Comparison of ENCODE assay signal across 8 mouse cellular contexts in the genomic region with DNA sequence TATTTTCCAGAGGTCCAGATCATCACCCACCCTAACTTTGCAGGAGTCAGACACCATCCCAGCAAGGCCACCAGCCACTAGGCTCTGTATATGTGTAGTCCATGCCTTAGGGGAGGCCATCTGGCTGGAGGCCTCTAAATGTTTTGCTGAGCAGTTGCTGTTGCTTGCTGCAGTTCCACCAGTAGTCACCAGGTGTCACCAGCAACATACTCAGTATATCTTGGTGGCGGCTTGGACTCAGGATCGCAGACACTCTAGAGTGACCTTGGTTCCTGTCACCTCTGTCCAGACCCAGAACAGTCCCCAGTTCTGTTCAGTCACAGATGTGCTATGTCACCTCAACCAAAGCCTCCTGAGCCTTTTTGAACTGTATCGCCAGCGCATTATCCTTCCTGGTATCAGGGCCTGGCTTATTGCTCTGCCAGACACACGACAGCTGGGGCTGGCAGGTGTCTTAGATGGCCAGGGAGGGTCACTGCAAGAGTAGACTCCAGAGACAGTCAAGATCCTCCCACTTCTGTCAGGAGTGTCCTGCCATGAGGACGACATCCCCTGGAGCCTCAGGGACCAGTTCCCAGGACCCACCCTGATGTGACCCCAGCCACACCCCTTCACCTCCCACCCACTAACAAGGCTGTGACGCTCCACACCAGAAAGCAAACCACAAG. TPM values are rescaled to one million over a fixed set of nuclear protein-coding genes. Genes with fewer than 3 reads are reported as not detected.
DNase-seq lines count a peak whose midpoint lies in the region; ATAC-seq and TF ChIP-seq lines count a peak whose summit lies in the region.

No protein-coding gene starts in this region.

- H3K4me1 ChIP-seq in forebrain, embryonic 12.5 days = peaks cover 13% of the 10 kb centered on the region; the same call in 1 of the 2 replicates
- H3K4me1 ChIP-seq in heart, postnatal 0 days (ENCODE audit: control insufficient read depth, insufficient read depth) = peaks cover 3% of the 10 kb centered on the region; the same call in 1 of the 2 replicates
- 0 out of 2 replicates have a peak, but pooled peaks cover 4% of the 10 kb centered on the region for H3K4me1 ChIP-seq in liver, embryonic 15.5 days (replicated peaks)
- H3K4me1 ChIP-seq in neural tube, embryonic 13.5 days (replicated peaks) = peaks cover 12% of the 10 kb centered on the region
- no peaks in the 10 kb centered on the region for H3K4me1 ChIP-seq in stomach, postnatal 0 days (replicated peaks; ENCODE audit: control insufficient read depth, insufficient read depth)

- WGBS in forebrain, embryonic 12.5 days = 65% methylated on average over 7 of the region's 7 CpGs
- 18% methylated on average over 7 of the region's 7 CpGs for WGBS in heart, postnatal 0 days
- WGBS in liver, embryonic 15.5 days (ENCODE audit: insufficient replicate concordance) = 52% methylated on average over 7 of the region's 7 CpGs
- 48% methylated on average over 7 of the region's 7 CpGs for WGBS in neural tube, embryonic 13.5 days
- 31% methylated on average over 7 of the region's 7 CpGs for WGBS in stomach, postnatal 0 days

- peak; percentile 59 for ATAC-seq in forebrain, embryonic 12.5 days (ENCODE audit: low FRiP score)
- ATAC-seq in heart, postnatal 0 days (ENCODE audit: insufficient read depth, low read depth) = peak; percentile 88
- peak; percentile 34 for ATAC-seq in liver, embryonic 15.5 days (ENCODE audit: insufficient read depth)
- peak; percentile 51; the same call in 1 of the 2 replicates for ATAC-seq in neural tube, embryonic 13.5 days (ENCODE audit: low read depth)
- ATAC-seq in stomach, postnatal 0 days (ENCODE audit: low FRiP score, low TSS enrichment) = peak; percentile 69

- H3K27me3 ChIP-seq in forebrain, embryonic 12.5 days = no peaks in the 10 kb centered on the region
- no peaks in the 10 kb centered on the region for H3K27me3 ChIP-seq in heart, postnatal 0 days (ENCODE audit: control insufficient read depth, insufficient read depth, low read length)
- no peaks in the 10 kb centered on the region for H3K27me3 ChIP-seq in liver, embryonic 15.5 days
- H3K27me3 ChIP-seq in neural tube, embryonic 13.5 days = no peaks in the 10 kb centered on the region
- H3K27me3 ChIP-seq in stomach, postnatal 0 days (ENCODE audit: control insufficient read depth, insufficient read depth, low read length) = no peaks in the 10 kb centered on the region

- H3K4me2 ChIP-seq in forebrain, embryonic 12.5 days = no peak overlapping the region
- no peak overlapping the region for H3K4me2 ChIP-seq in heart, postnatal 0 days (ENCODE audit: low read depth, low read length)
- H3K4me2 ChIP-seq in liver, embryonic 15.5 days = no peak overlapping the region
- H3K4me2 ChIP-seq in neural tube, embryonic 13.5 days = no peak overlapping the region
- no peak overlapping the region for H3K4me2 ChIP-seq in stomach, postnatal 0 days (replicated peaks; ENCODE audit: low read depth)

- H3K27ac ChIP-seq in forebrain, embryonic 12.5 days = peak overlapping the region; percentile 36
- H3K27ac ChIP-seq in heart, postnatal 0 days (ENCODE audit: low read depth) = peak overlapping the region; percentile 79
- no peak overlapping the region for H3K27ac ChIP-seq in liver, embryonic 15.5 days (replicated peaks)
- no peak overlapping the region; the same call in 1 of the 2 replicates for H3K27ac ChIP-seq in neural tube, embryonic 13.5 days (replicated peaks)
- no peak overlapping the region for H3K27ac ChIP-seq in stomach, postnatal 0 days (replicated peaks)

- H3K9ac ChIP-seq in forebrain, embryonic 12.5 days = no peak overlapping the region
- H3K9ac ChIP-seq in heart, postnatal 0 days (replicated peaks; ENCODE audit: low read depth, low read length) = no peak overlapping the region
- no peak overlapping the region for H3K9ac ChIP-seq in liver, embryonic 15.5 days
- no peak overlapping the region for H3K9ac ChIP-seq in neural tube, embryonic 13.5 days
- no peak overlapping the region for H3K9ac ChIP-seq in stomach, postnatal 0 days (ENCODE audit: low read length)

- no peak for TF ChIP-seq EP300 in heart, postnatal 0 days (IDR thresholded peaks at IDR 0.05; ENCODE audit: low read depth)
- no peak for TF ChIP-seq EP300 in stomach, postnatal 0 days (optimal IDR thresholded peaks at IDR 0.05)

- H3K9me3 ChIP-seq in forebrain, embryonic 12.5 days = no peaks in the 10 kb centered on the region
- no peaks in the 10 kb centered on the region for H3K9me3 ChIP-seq in heart, postnatal 0 days (replicated peaks; ENCODE audit: control insufficient read depth, low read length)
- no peaks in the 10 kb centered on the region for H3K9me3 ChIP-seq in liver, embryonic 15.5 days (replicated peaks)
- no peaks in the 10 kb centered on the region for H3K9me3 ChIP-seq in neural tube, embryonic 13.5 days
- no peaks in the 10 kb centered on the region for H3K9me3 ChIP-seq in stomach, postnatal 0 days (ENCODE audit: control insufficient read depth, low read length)

- H3K4me3 ChIP-seq in forebrain, embryonic 12.5 days (replicated peaks) = no peak overlapping the region
- H3K4me3 ChIP-seq in heart, postnatal 0 days (ENCODE audit: low read depth, low read length) = no peak overlapping the region
- no peak overlapping the region for H3K4me3 ChIP-seq in liver, embryonic 15.5 days (replicated peaks)
- no peak overlapping the region for H3K4me3 ChIP-seq in neural tube, embryonic 13.5 days
- H3K4me3 ChIP-seq in stomach, postnatal 0 days (ENCODE audit: low read depth, low read length) = no peak overlapping the region

- peaks cover 96% of the 10 kb centered on the region for H3K36me3 ChIP-seq in forebrain, embryonic 12.5 days (replicated peaks)
- H3K36me3 ChIP-seq in heart, postnatal 0 days (replicated peaks; ENCODE audit: control insufficient read depth, insufficient read depth, low read length) = peaks cover 61% of the 10 kb centered on the region
- H3K36me3 ChIP-seq in liver, embryonic 15.5 days (replicated peaks) = peaks cover 96% of the 10 kb centered on the region
- peaks cover 96% of the 10 kb centered on the region for H3K36me3 ChIP-seq in neural tube, embryonic 13.5 days
- H3K36me3 ChIP-seq in stomach, postnatal 0 days (ENCODE audit: control insufficient read depth, insufficient read depth, low read length) = peaks cover 37% of the 10 kb centered on the region

- peak; percentile 79 for DNase-seq in CD4-positive helper T cell, adult 2 months (ENCODE audit: low read depth, low spot score)
- DNase-seq in c-Kit-negative CD71-positive TER-119-positive erythroid progenitor cells, embryonic 14.5 days (ENCODE audit: low read depth, low spot score) = peak; percentile 54
- DNase-seq in heart, postnatal 0 days (ENCODE audit: low spot score) = peak; percentile 89
- peak; percentile 90 to 96 for DNase-seq in kidney, postnatal 25 days
- DNase-seq in stomach, postnatal 0 days (ENCODE audit: low spot score) = peak; percentile 89

- TF ChIP-seq CTCF in heart, postnatal 0 days (IDR thresholded peaks at IDR 0.05; ENCODE audit: low read depth) = peak; percentile 99
- TF ChIP-seq CTCF in stomach, postnatal 0 days (IDR thresholded peaks at IDR 0.05; ENCODE audit: low read depth) = peak; percentile 98

RNA-seq across cellular contexts. Expression of a gene that starts 8.8 kb away (rescaled TPM):
- polyA plus RNA-seq in forebrain, embryonic 12.5 days (2016; fragmentation: Nextera tagmentation; extraction: Ambion mirVana) = 151 and 173 TPM in 2 replicates
- 92.0 and 107 TPM in 2 replicates for total RNA-seq in heart, postnatal 0 days (2014; rRNA removed; ENCODE audit: low replicate concordance)
- polyA plus RNA-seq in heart, postnatal 0 days (2015; fragmentation: Nextera tagmentation; extraction: Ambion mirVana) = 62.2 and 71.1 TPM in 2 replicates
- 106 and 114 TPM in 2 replicates for polyA plus RNA-seq in liver, embryonic 15.5 days (2015; fragmentation: Nextera tagmentation; extraction: Ambion mirVana)
- 66.3 and 75.0 TPM in 2 replicates for polyA plus RNA-seq in neural tube, embryonic 13.5 days (2015; fragmentation: Nextera tagmentation; extraction: Ambion mirVana)
- polyA plus RNA-seq in stomach, postnatal 0 days (2015; fragmentation: Nextera tagmentation; extraction: Ambion mirVana) = 91.5 and 97.1 TPM in 2 replicates

RNA-seq across cellular contexts. Expression of a gene that starts 21.4 kb away (rescaled TPM):
- 47.0 and 71.6 TPM in 2 replicates for polyA plus RNA-seq in forebrain, embryonic 12.5 days (2016; fragmentation: Nextera tagmentation; extraction: Ambion mirVana)
- 206 and 234 TPM in 2 replicates for total RNA-seq in heart, postnatal 0 days (2014; rRNA removed; ENCODE audit: low replicate concordance)
- polyA plus RNA-seq in heart, postnatal 0 days (2015; fragmentation: Nextera tagmentation; extraction: Ambion mirVana) = 60.6 and 70.9 TPM in 2 replicates
- 28.4 and 36.9 TPM in 2 replicates for polyA plus RNA-seq in liver, embryonic 15.5 days (2015; fragmentation: Nextera tagmentation; extraction: Ambion mirVana)
- 73.4 and 101 TPM in 2 replicates for polyA plus RNA-seq in neural tube, embryonic 13.5 days (2015; fragmentation: Nextera tagmentation; extraction: Ambion mirVana)
- 84.5 and 98.2 TPM in 2 replicates for polyA plus RNA-seq in stomach, postnatal 0 days (2015; fragmentation: Nextera tagmentation; extraction: Ambion mirVana)

RNA-seq across cellular contexts. Expression of a gene that starts 25.3 kb away (rescaled TPM):
- polyA plus RNA-seq in forebrain, embryonic 12.5 days (2016; fragmentation: Nextera tagmentation; extraction: Ambion mirVana) = 4.6 and 5.1 TPM in 2 replicates
- total RNA-seq in heart, postnatal 0 days (2014; rRNA removed; ENCODE audit: low replicate concordance) = 3.2 and 18.3 TPM in 2 replicates
- 4.6 TPM in 2 replicates for polyA plus RNA-seq in heart, postnatal 0 days (2015; fragmentation: Nextera tagmentation; extraction: Ambion mirVana)
- polyA plus RNA-seq in liver, embryonic 15.5 days (2015; fragmentation: Nextera tagmentation; extraction: Ambion mirVana) = 1.0 and 1.2 TPM in 2 replicates
- polyA plus RNA-seq in neural tube, embryonic 13.5 days (2015; fragmentation: Nextera tagmentation; extraction: Ambion mirVana) = 2.1 TPM in 2 replicates
- polyA plus RNA-seq in stomach, postnatal 0 days (2015; fragmentation: Nextera tagmentation; extraction: Ambion mirVana) = 11.3 and 12.1 TPM in 2 replicates

RNA-seq across cellular contexts. Expression of a gene that starts 33.4 kb away (rescaled TPM):
- polyA plus RNA-seq in forebrain, embryonic 12.5 days (2016; fragmentation: Nextera tagmentation; extraction: Ambion mirVana) = 2.0 and 2.8 TPM in 2 replicates
- 86.8 and 106 TPM in 2 replicates for total RNA-seq in heart, postnatal 0 days (2014; rRNA removed; ENCODE audit: low replicate concordance)
- 159 and 176 TPM in 2 replicates for polyA plus RNA-seq in heart, postnatal 0 days (2015; fragmentation: Nextera tagmentation; extraction: Ambion mirVana)
- polyA plus RNA-seq in liver, embryonic 15.5 days (2015; fragmentation: Nextera tagmentation; extraction: Ambion mirVana) = 13.4 TPM in 2 replicates
- polyA plus RNA-seq in neural tube, embryonic 13.5 days (2015; fragmentation: Nextera tagmentation; extraction: Ambion mirVana) = 3.2 and 3.6 TPM in 2 replicates
- polyA plus RNA-seq in stomach, postnatal 0 days (2015; fragmentation: Nextera tagmentation; extraction: Ambion mirVana) = 4.7 and 6.4 TPM in 2 replicates

Comparison
In these comparisons a context has a peak if more than half of its experiments do, and no peak if none do; other contexts are left out.
1. ATAC-seq: peak in every context shown above with its lines; median percentile 88 in heart, postnatal 0 days; 69 in stomach, postnatal 0 days; 59 in forebrain, embryonic 12.5 days; 51 in neural tube, embryonic 13.5 days; 34 in liver, embryonic 15.5 days.
2. H3K27ac ChIP-seq: peak in forebrain, embryonic 12.5 days (single experiment) and heart, postnatal 0 days (single experiment); none in liver, embryonic 15.5 days (single experiment), neural tube, embryonic 13.5 days (single experiment) and stomach, postnatal 0 days (single experiment).
3. Peak in every context shown above with its lines, with median percentiles within 50 percentile points of each other: DNase-seq.